Mouse (Mus musculus) heart, postnatal 0 days (tissue): ENCODE measurements around the gene Kcna7.

ENCODE experiments used
- CTCF ChIP-seq: IDR thresholded peaks from 2 replicates; pipeline ENCODE4 v1.5.1; 2016; ENCODE audit warnings: antibody characterized with exemption, control low read depth, low read depth
- EP300 ChIP-seq: IDR thresholded peaks from 2 replicates; pipeline ENCODE4 v1.6.1; 2016; ENCODE audit warnings: antibody characterized with exemption, low read depth

- TF ChIP-seq EP300 (no peak), CTCF (peak; percentile 56)
These were observed 1.8 kb upstream of the Kcna7 start for GRCm38 (mm10) chr7:45403532-45404261.
